Mouse (Mus musculus) c-Kit-positive CD71-positive TER-119-negative erythroid progenitor cells, embryonic 14.5 days (primary cell): ENCODE measurements around the gene Raet1e.
A peak's percentile ranks its signal among the peaks of the same experiment; 100 is the strongest.
"Not testable (repeated sequence)": the region's sequence is repeated elsewhere in the genome, so short reads cannot be mapped to it uniquely, and the experiment has no call there.

Source experiments
- DNase-seq: peaks from one replicate; pipeline ENCODE4 v3.0.0-alpha.2; 2013; ENCODE audit warnings: low read depth

Gene Raet1e

GRCm38 (mm10) chr10:22273684-22274305 lies 115.4 kb downstream of the Raet1e start:
- no peak for DNase-seq

- no peak for DNase-seq
Observed at GRCm38 (mm10) chr10:22274445-22275057, 116.2 kb downstream of the Raet1e start.

- not testable (repeated sequence) for DNase-seq
Observed at GRCm38 (mm10) chr10:22278468-22278867, 120.1 kb downstream of the Raet1e start.

GRCm38 (mm10) chr10:22282816-22283215 lies 124.4 kb downstream of the Raet1e start:
- no peak for DNase-seq

- DNase-seq = no peak
Observed at GRCm38 (mm10) chr10:22295676-22296075, 137.3 kb downstream of the Raet1e start.

- no peak for DNase-seq
Observed at GRCm38 (mm10) chr10:22297033-22297762, 138.8 kb downstream of the Raet1e start.

- DNase-seq = no peak
Observed at GRCm38 (mm10) chr10:22297766-22298461, 139.5 kb downstream of the Raet1e start.

GRCm38 (mm10) chr10:22299324-22299723 lies 141.0 kb downstream of the Raet1e start:
- no peak for DNase-seq

GRCm38 (mm10) chr10:22301641-22302040 lies 143.3 kb downstream of the Raet1e start:
- no peak for DNase-seq

- DNase-seq = no peak
Observed at GRCm38 (mm10) chr10:22302344-22303057, 144.1 kb downstream of the Raet1e start.

GRCm38 (mm10) chr10:22303736-22304135 lies 145.4 kb downstream of the Raet1e start:
- no peak for DNase-seq

GRCm38 (mm10) chr10:22305801-22306200 lies 147.4 kb downstream of the Raet1e start:
- no peak for DNase-seq

- DNase-seq = peak; percentile 27
Observed at GRCm38 (mm10) chr10:22306452-22306851, 148.1 kb downstream of the Raet1e start.

GRCm38 (mm10) chr10:22308221-22308620 lies 149.9 kb downstream of the Raet1e start:
- no peak for DNase-seq

- DNase-seq = no peak
Observed at GRCm38 (mm10) chr10:22322858-22323257, 164.5 kb downstream of the Raet1e start.

GRCm38 (mm10) chr10:22345721-22346120 lies 187.4 kb downstream of the Raet1e start:
- not testable (repeated sequence) for DNase-seq

- not testable (repeated sequence) for DNase-seq
Observed at GRCm38 (mm10) chr10:22353548-22354195, 195.3 kb downstream of the Raet1e start.

- DNase-seq = not testable (repeated sequence)
Observed at GRCm38 (mm10) chr10:22354196-22354574, 195.8 kb downstream of the Raet1e start.

- DNase-seq = not testable (repeated sequence)
Observed at GRCm38 (mm10) chr10:22357373-22357772, 199.0 kb downstream of the Raet1e start.

GRCm38 (mm10) chr10:22360252-22360651 lies 201.9 kb downstream of the Raet1e start, which contains the start of gene Raet1d:
Gene Raet1d, plus strand, starts transcription at chr10:22360552.
- DNase-seq = not testable (repeated sequence)

- not testable (repeated sequence) for DNase-seq
Observed at GRCm38 (mm10) chr10:22360957-22361356, 202.6 kb downstream of the Raet1e start.
